Mouse (Mus musculus): ENCODE results near the gene Leprot.

Gene Leprot

DNA sequence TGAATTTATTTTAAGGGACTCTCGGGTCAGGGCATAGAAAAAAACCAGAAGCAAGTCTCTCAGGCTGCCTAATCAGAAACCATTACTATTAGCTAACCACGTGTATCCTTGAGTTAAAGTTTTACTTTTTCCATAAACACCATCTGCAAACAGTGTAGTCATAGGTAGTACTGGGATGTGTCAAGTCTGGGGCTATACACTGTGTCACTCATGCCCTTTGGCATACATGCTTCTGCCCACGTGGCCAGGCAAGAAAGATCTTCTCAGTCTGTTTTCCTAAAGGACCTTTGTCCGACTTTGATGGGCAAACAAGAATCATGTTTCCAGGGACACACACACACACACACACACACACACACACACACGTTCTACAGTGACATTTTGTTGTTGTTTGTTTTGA is 27.3 kb downstream of the Leprot start:
- Histone ChIP-seq H3K4me3 (replicated peaks; ENCODE audit: low read length) (no peak overlapping the region), H3K27me3 (ENCODE audit: insufficient read depth, low read length) (no peaks in the 10 kb centered on the region), H3K36me3 (ENCODE audit: insufficient read depth, low read length) (no peaks in the 10 kb centered on the region), H3K4me1 (replicated peaks; ENCODE audit: low read depth, low read length) (no peaks in the 10 kb centered on the region), H3K9me3 (ENCODE audit: low read length) (no peaks in the 10 kb centered on the region)
- TF ChIP-seq POU5F1 (IDR thresholded peaks at IDR 0.05; ENCODE audit: borderline replicate concordance, low read length) (no peak), NANOG (IDR thresholded peaks at IDR 0.05; ENCODE audit: borderline replicate concordance, low read length) (no peak), CTCF (conservative IDR thresholded peaks at IDR 0.05; ENCODE audit: low read length) (no peak)

GRCm38 (mm10) chr4:101675726-101676125 is 28.2 kb downstream of the Leprot start:
- Histone ChIP-seq H3K4me3 (replicated peaks; ENCODE audit: low read length) (no peak overlapping the region), H3K9me3 (ENCODE audit: low read length) (no peaks in the 10 kb centered on the region), H3K4me1 (replicated peaks; ENCODE audit: low read depth, low read length) (no peaks in the 10 kb centered on the region), H3K27me3 (ENCODE audit: insufficient read depth, low read length) (no peaks in the 10 kb centered on the region), H3K36me3 (ENCODE audit: insufficient read depth, low read length) (no peaks in the 10 kb centered on the region)
- no peak for TF ChIP-seq CTCF (conservative IDR thresholded peaks at IDR 0.05; ENCODE audit: low read length)
- TF ChIP-seq POU5F1 (IDR thresholded peaks at IDR 0.05; ENCODE audit: borderline replicate concordance, low read length), result no peak
- TF ChIP-seq NANOG (IDR thresholded peaks at IDR 0.05; ENCODE audit: borderline replicate concordance, low read length), result no peak

DNA sequence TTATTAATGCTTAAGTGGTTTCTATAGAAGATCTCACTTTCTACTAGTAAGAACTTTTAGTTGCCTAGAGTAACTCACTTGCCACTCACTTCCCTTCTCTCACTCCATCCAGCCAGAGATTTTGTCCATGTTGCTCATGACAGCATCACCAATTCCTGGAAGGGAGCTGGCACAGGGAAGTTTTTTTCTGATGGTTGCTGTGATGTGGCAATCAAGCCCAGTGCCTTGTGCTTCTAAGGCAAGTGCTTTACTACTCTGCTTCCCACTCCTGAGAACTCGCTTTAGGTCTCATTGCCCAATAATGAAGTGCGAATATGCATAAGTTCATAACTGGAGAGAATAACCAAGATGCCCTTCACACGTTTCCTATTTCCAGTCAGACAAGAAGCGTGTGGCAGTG is 35.1 kb downstream of the Leprot start:
- H3K4me3 ChIP-seq (replicated peaks; ENCODE audit: low read length), result no peak overlapping the region
- H3K4me1 ChIP-seq (replicated peaks; ENCODE audit: low read depth, low read length), result no peaks in the 10 kb centered on the region
- H3K9me3 ChIP-seq (ENCODE audit: low read length), result no peaks in the 10 kb centered on the region
- no peaks in the 10 kb centered on the region for H3K27me3 ChIP-seq (ENCODE audit: insufficient read depth, low read length)
- no peaks in the 10 kb centered on the region for H3K36me3 ChIP-seq (ENCODE audit: insufficient read depth, low read length)
- no peak for TF ChIP-seq NANOG (IDR thresholded peaks at IDR 0.05; ENCODE audit: borderline replicate concordance, low read length)
- no peak for TF ChIP-seq POU5F1 (IDR thresholded peaks at IDR 0.05; ENCODE audit: borderline replicate concordance, low read length)
- no peak for TF ChIP-seq CTCF (conservative IDR thresholded peaks at IDR 0.05; ENCODE audit: low read length)

GRCm38 (mm10) chr4:101683086-101683485 is 35.6 kb downstream of the Leprot start:
- H3K36me3 ChIP-seq (ENCODE audit: insufficient read depth, low read length), result no peaks in the 10 kb centered on the region
- H3K4me3 ChIP-seq (replicated peaks; ENCODE audit: low read length), result no peak overlapping the region
- H3K27me3 ChIP-seq (ENCODE audit: insufficient read depth, low read length), result no peaks in the 10 kb centered on the region
- H3K4me1 ChIP-seq (replicated peaks; ENCODE audit: low read depth, low read length), result no peaks in the 10 kb centered on the region
- no peaks in the 10 kb centered on the region for H3K9me3 ChIP-seq (ENCODE audit: low read length)
- TF ChIP-seq NANOG (IDR thresholded peaks at IDR 0.05; ENCODE audit: borderline replicate concordance, low read length) (no peak), POU5F1 (IDR thresholded peaks at IDR 0.05; ENCODE audit: borderline replicate concordance, low read length) (no peak), CTCF (conservative IDR thresholded peaks at IDR 0.05; ENCODE audit: low read length) (no peak)

DNA sequence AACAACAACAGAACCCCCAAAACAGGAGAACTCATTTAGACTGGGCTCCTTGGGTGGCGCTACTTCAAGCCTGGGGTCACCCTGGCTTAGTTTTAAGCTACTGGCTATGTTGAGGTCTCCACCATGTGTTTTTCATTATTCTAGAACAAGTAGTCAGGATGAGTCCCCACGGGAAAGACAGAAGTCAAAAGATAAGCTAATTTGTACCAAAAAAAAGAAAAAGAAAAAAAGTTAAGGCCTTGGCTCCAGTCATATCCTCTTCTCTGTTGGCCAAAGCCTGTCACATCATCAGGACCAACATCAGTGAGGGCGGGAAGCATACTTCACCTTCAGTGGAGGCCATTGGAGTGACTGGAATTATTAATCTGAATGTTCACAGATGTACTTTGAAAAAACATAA is 37.3 kb downstream of the Leprot start:
- TF ChIP-seq NANOG (IDR thresholded peaks at IDR 0.05; ENCODE audit: borderline replicate concordance, low read length) (no peak), POU5F1 (IDR thresholded peaks at IDR 0.05; ENCODE audit: borderline replicate concordance, low read length) (no peak), CTCF (conservative IDR thresholded peaks at IDR 0.05; ENCODE audit: low read length) (no peak)
- no peak overlapping the region for H3K4me3 ChIP-seq (replicated peaks; ENCODE audit: low read length)
- H3K4me1 ChIP-seq (replicated peaks; ENCODE audit: low read depth, low read length), result no peaks in the 10 kb centered on the region

DNA sequence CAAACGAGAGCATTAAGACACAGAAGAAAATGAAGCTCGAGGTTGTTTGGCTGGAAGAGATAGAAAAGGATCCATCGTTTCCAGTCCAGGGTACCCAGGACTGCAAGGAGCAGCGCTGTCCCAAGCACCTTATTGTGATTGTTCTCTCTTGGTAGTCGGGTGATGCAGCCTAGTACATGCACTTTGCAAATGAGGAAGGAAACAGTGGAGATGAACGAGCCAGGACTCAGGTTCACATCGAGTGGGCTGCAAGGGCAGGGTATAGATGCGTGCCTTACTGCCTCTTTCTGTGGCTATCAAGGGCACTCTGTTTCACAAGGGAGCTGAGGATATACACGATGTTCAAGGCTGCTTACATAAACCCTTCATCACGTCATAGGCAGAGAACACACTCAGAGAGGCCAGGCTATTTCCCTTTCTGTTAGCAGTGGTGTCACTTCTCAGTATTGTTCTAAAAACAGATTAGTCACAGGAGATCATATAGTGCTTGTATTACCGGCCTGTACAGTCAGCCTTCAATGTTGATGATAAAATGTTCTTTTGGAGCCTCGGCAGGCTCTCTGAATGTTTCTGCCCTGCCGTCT is 38.8 kb downstream of the Leprot start:
- no peaks in the 10 kb centered on the region for H3K9me3 ChIP-seq (ENCODE audit: low read length)
- H3K4me1 ChIP-seq (replicated peaks; ENCODE audit: low read depth, low read length), result no peaks in the 10 kb centered on the region
- no peak for TF ChIP-seq POU5F1 (IDR thresholded peaks at IDR 0.05; ENCODE audit: borderline replicate concordance, low read length)
- H3K4me3 ChIP-seq (replicated peaks; ENCODE audit: low read length), result no peak overlapping the region
- no peaks in the 10 kb centered on the region for H3K27me3 ChIP-seq (ENCODE audit: insufficient read depth, low read length)
- H3K36me3 ChIP-seq (ENCODE audit: insufficient read depth, low read length), result no peaks in the 10 kb centered on the region

More for the DNA sequence above, 37.3 kb downstream of the Leprot start:
- no peaks in the 10 kb centered on the region for H3K9me3 ChIP-seq (ENCODE audit: low read length)
- no peaks in the 10 kb centered on the region for H3K36me3 ChIP-seq (ENCODE audit: insufficient read depth, low read length)
- H3K27me3 ChIP-seq (ENCODE audit: insufficient read depth, low read length), result no peaks in the 10 kb centered on the region

- H3K27me3 ChIP-seq (ENCODE audit: insufficient read depth, low read length), result no peaks in the 10 kb centered on the region
- H3K9me3 ChIP-seq (ENCODE audit: low read length), result no peaks in the 10 kb centered on the region
- no peaks in the 10 kb centered on the region for H3K4me1 ChIP-seq (replicated peaks; ENCODE audit: low read depth, low read length)
- H3K4me3 ChIP-seq (replicated peaks; ENCODE audit: low read length), result no peak overlapping the region
- no peak for TF ChIP-seq NANOG (IDR thresholded peaks at IDR 0.05; ENCODE audit: borderline replicate concordance, low read length)
- no peak for TF ChIP-seq CTCF (conservative IDR thresholded peaks at IDR 0.05; ENCODE audit: low read length)
- no peak for TF ChIP-seq POU5F1 (IDR thresholded peaks at IDR 0.05; ENCODE audit: borderline replicate concordance, low read length)
- no peaks in the 10 kb centered on the region for H3K36me3 ChIP-seq (ENCODE audit: insufficient read depth, low read length)
Observed at GRCm38 (mm10) chr4:101689241-101689640, 41.7 kb downstream of the Leprot start.

- TF ChIP-seq CTCF (conservative IDR thresholded peaks at IDR 0.05; ENCODE audit: low read length) (no peak), POU5F1 (IDR thresholded peaks at IDR 0.05; ENCODE audit: borderline replicate concordance, low read length) (no peak)
- no peaks in the 10 kb centered on the region for H3K36me3 ChIP-seq (ENCODE audit: insufficient read depth, low read length)
- no peaks in the 10 kb centered on the region for H3K9me3 ChIP-seq (ENCODE audit: low read length)
- no peaks in the 10 kb centered on the region for H3K27me3 ChIP-seq (ENCODE audit: insufficient read depth, low read length)
- H3K4me3 ChIP-seq (replicated peaks; ENCODE audit: low read length), result no peak overlapping the region
- H3K4me1 ChIP-seq (replicated peaks; ENCODE audit: low read depth, low read length), result no peaks in the 10 kb centered on the region
Observed at GRCm38 (mm10) chr4:101689645-101690044, 42.1 kb downstream of the Leprot start.

- TF ChIP-seq CTCF (conservative IDR thresholded peaks at IDR 0.05; ENCODE audit: low read length), result no peak
- no peaks in the 10 kb centered on the region for H3K4me1 ChIP-seq (replicated peaks; ENCODE audit: low read depth, low read length)
- H3K36me3 ChIP-seq (ENCODE audit: insufficient read depth, low read length), result no peaks in the 10 kb centered on the region
Observed at GRCm38 (mm10) chr4:101692892-101693291, 45.4 kb downstream of the Leprot start.

More at GRCm38 (mm10) chr4:101692892-101693291, 45.4 kb downstream of the Leprot start:
- no peak overlapping the region for H3K4me3 ChIP-seq (replicated peaks; ENCODE audit: low read length)
- no peaks in the 10 kb centered on the region for H3K9me3 ChIP-seq (ENCODE audit: low read length)
- H3K27me3 ChIP-seq (ENCODE audit: insufficient read depth, low read length), result no peaks in the 10 kb centered on the region
